Mouse (Mus musculus) lung, postnatal 10 days (tissue): ENCODE data around the gene Vinac1.

Experiments
- DNase-seq: peaks from one replicate; pipeline ENCODE4 v3.0.0; 2021

The Vinac1 gene

DNA sequence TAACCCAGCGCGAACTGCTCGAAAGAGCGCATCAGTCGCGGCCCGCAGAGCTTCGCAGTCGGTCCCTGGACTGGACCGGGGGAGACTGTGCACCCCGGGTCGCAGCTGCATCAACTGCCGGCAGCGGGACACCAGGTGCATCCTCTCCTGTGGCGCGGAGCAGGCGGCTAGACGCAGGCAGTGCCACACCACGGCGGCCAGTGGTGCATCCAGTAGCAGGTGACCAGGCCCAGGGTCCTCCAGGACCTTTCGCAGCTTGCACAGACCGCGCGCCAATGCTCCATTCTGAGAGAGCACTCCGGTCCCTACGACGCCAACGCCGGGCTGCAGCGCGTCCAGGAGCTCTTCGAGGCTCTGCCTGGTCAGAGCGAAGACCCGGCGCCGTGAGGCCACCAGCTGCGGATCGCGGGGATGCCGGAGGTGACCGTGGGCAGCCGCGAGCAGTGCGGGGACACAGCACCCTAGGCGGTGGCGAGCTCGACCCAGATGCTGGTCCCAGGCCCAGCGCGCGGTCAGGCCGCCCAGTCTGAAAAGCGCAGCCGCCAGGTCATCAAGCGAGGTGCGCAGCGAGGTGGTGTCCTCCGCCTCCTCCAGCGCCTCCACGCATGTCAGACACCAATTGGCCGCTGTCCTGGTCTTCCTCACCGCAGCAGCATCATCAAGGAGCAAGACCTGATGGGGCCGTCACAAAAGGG is 8.9 kb downstream of the Vinac1 start:
- DNase-seq = peak; percentile 43

- DNase-seq = peak; percentile 18
Measured at GRCm38 (mm10) chr2:129038426-129038936, 9.5 kb downstream of the Vinac1 start.

DNA sequence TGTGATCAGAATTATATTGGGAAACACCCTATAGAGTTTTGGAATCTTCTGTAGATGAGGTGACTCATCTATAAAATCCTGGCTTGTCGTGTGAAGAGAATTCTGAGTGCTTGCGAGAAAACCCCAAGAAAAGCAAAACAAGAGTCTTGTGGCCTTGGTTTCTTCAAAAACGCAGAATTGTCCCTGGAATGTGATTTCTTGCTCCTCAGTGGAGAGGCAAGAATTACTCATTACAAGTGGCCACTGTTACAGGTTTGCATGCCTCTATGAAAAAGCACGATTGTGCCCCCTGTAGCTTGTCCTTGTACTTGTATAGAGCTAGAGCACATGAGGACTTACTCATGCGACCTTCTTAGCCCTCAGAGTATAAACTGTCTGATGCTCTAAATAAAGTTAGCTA is 12.6 kb downstream of the Vinac1 start:
- DNase-seq = no peak

DNA sequence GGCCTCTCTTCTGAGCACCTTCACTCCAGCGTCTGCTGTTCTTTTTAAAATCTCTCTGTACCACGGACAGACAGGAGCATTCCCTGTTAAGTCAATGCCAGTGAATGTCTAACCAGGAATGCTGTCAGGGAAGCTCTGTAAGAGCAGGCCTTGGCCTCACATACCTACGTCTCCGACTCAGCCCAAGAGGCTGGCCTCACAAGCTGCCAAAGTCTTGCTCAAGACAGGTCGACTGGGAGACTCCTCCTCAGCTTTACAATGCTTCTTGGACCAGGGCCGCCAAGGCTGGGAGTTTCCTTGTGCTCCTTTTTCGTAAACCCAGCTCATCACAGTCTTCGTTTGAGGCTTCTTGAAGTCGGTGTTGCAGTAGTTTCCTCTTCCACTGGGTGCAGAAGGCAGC is 23.2 kb downstream of the Vinac1 start:
- DNase-seq = peak; percentile 28

DNA sequence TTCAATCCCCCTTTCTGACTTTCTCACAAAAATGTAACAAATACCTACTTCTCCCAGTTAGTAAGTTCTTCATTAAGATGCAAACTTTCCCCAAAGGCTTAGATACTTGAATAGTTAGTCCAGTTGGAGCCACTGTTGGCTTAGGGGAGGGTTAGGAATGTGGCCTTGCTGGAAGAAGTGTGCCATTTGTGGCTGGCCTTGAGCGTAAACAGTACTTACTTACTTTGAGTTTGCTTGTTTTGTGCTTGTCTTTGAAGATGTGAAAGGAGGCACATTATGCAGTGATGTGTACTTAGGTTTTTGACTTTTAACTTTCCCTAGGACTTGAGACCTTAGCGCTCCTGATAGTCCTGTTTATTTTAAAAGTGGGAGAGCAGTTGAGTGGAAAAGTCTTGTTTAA is 27.9 kb downstream of the Vinac1 start:
- DNase-seq = peak; percentile 25

DNA sequence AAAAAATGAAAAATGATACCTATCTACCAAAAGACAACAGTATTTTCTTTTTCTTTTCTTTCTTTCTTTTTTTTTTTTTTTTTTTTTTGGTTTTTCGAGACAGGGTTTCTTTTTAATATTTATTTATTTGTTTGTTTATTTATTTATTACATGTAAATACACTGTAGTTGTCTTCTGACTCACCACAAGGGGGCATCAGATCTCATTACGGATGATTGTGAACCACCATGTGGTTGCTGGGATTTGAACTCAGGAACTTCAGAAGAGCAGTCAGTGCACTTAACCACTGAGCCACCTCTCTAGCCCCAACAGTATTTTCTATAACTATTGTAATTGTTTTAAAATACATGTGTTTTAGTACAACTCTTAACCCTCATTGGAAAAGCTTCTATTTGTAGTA is 39.1 kb downstream of the Vinac1 start:
- peak; percentile 6 for DNase-seq

DNA sequence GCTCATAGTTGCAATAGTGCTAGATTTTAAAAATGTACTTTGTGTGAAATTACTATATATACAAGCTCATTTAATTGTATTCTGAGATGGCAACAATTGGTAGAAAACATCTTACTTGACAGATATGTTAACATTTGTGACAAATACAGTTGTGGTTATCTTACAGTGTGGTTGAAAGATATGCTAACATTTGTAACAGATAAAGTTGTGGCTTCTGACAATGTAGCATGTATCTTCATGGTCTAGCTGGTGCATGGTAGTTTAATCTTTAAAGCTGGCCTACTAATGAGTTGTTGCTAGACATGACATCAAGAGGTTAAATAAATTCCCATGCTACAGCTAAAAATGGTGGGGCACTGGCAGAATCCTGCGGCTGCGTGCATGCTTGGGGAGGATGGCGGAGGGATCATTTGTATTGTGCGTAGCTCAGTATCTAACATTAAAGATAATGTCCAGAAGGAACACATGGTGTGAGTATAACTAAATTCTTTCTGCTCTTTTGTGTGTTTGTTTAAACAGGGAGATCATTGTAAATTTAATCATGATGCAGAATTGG is 41.7 kb downstream of the Vinac1 start:
- no peak for DNase-seq

GRCm38 (mm10) chr2:129004872-129005271 is 43.1 kb downstream of the Vinac1 start:
- no peak for DNase-seq

- no peak for DNase-seq
Measured at GRCm38 (mm10) chr2:128984746-128985145, 63.2 kb downstream of the Vinac1 start.

DNA sequence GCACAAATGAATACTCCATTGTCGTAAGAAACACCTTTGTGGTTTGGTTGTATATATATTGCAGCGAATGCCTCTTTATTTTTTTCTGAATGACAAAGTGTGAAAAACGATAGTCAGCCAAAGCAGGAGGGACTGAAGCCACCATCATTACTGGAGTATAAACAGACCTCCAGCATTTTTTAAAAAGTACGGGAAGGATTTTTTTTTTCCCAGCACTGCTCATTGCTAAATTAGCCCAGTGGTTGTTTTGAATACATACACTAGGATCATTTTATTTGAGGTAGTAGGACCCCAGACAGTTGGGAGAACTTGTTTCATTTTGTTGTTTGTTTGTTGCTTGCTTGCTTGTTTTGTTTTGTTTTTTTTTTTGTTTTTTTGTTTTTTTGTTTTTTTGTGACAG is 72.4 kb downstream of the Vinac1 start:
- no peak for DNase-seq
